Mouse (Mus musculus) neural tube, embryonic 14.5 days (tissue): ENCODE results near the gene Clrn3. TPM values are rescaled to one million over a fixed set of nuclear protein-coding genes. Genes with fewer than 3 reads are reported as not detected.
"Not testable (repeated sequence)": the region's sequence is repeated elsewhere in the genome, so short reads cannot be mapped to it uniquely, and the experiment has no call there.

ENCODE experiments used
- ATAC-seq: fragments of 200-750 bp; cut with Nextera tagmentation; 2 replicates; pipeline ENCODE4 v1.8.0; 2017; ENCODE audit warnings: low read depth, mild to moderate bottlenecking, moderate TSS enrichment, moderate library complexity
- H3K27ac ChIP-seq: fragments of 300-500 bp; sonication (generic); 2 replicates; pipeline ENCODE4 v1.5.1; 2014; ENCODE audit warnings: low read depth, mild to moderate bottlenecking, control low read depth, low read length, moderate library complexity, mixed read lengths
- H3K27me3 ChIP-seq: fragments of 300-500 bp; sonication (generic); 2 replicates; pipeline ENCODE4 v1.6.1; 2014; ENCODE audit warnings: low read length; ENCODE audit not compliant: control insufficient read depth, insufficient read depth
- H3K36me3 ChIP-seq: fragments of 300-500 bp; sonication (generic); 2 replicates; pipeline ENCODE4 v1.6.1; 2014; ENCODE audit warnings: low read length, mixed read lengths; ENCODE audit not compliant: control insufficient read depth, insufficient read depth
- H3K4me1 ChIP-seq: fragments of 300-500 bp; sonication (generic); 2 replicates; pipeline ENCODE4 v1.6.1; 2014; ENCODE audit warnings: low read length; ENCODE audit not compliant: control insufficient read depth, insufficient read depth
- H3K4me2 ChIP-seq: fragments of 300-500 bp; sonication (generic); 2 replicates; pipeline ENCODE4 v1.6.1; 2014; ENCODE audit warnings: mild to moderate bottlenecking, low read depth, low read length, control low read depth
- H3K4me3 ChIP-seq: fragments of 300-500 bp; sonication (generic); 2 replicates; pipeline ENCODE4 v1.5.1; 2014; ENCODE audit warnings: low read depth, low read length, control low read depth, mixed read lengths
- H3K9ac ChIP-seq: fragments of 300-500 bp; sonication (generic); replicated peaks from 2 replicates; pipeline ENCODE4 v1.6.1; 2014; ENCODE audit warnings: low read depth, mild to moderate bottlenecking, control low read depth, low read length, mixed read lengths
- H3K9me3 ChIP-seq: fragments of 300-500 bp; sonication (generic); 2 replicates; pipeline ENCODE4 v1.6.1; 2016; ENCODE audit warnings: low read length; ENCODE audit not compliant: control insufficient read depth
- WGBS: fragments of 180-500 bp; shearing (Covaris S2); extraction: QIAGEN DNeasy Blood & Tissue Kit; methylation state at CpG from one replicate; pipeline ENCODE4 v1.1.7; 2014; 5-methylcytosine and 5-hydroxymethylcytosine counted together
- polyA plus RNA-seq: library from polyadenylated mRNA; unstranded; fragments of >200 nt; fragmentation: Nextera tagmentation; extraction: Ambion mirVana; gene quantifications from 2 replicates; pipeline ENCODE4 v1.2.1, GENCODE M21; 2014

Gene Clrn3
- polyA plus RNA-seq, result 0.08 TPM in 1 of 2 replicates, not detected in the other

- H3K4me3 ChIP-seq, result no peak within 1 kb of the TSS
- WGBS, result 85% methylated on average over 7 of the region's 7 CpGs
- no peaks in the 10 kb centered on the region for H3K9me3 ChIP-seq
- no peak within 1 kb of the TSS for H3K27ac ChIP-seq
- H3K36me3 ChIP-seq, result no peaks in the 10 kb centered on the region
- no peaks in the 10 kb centered on the region for H3K4me1 ChIP-seq
- ATAC-seq, result no peak
- no peak within 1 kb of the TSS for H3K4me2 ChIP-seq
- no peak within 1 kb of the TSS for H3K9ac ChIP-seq
- H3K27me3 ChIP-seq, result no peaks in the 10 kb centered on the region
These were observed at the start of gene Clrn3 for GRCm38 (mm10) chr7:135528515-135528914. Gene Clrn3, minus strand, starts transcription at chr7:135528654.

- Histone ChIP-seq H3K4me3 (no peak overlapping the region), H3K27ac (no peak overlapping the region), H3K36me3 (no peaks in the 10 kb centered on the region), H3K9me3 (no peaks in the 10 kb centered on the region), H3K27me3 (no peaks in the 10 kb centered on the region), H3K9ac (no peak overlapping the region), H3K4me1 (no peaks in the 10 kb centered on the region), H3K4me2 (no peak overlapping the region)
- no peak for ATAC-seq
- 96% methylated on average over 3 of the region's 3 CpGs for WGBS
These were observed 47.9 kb upstream of the Clrn3 start for GRCm38 (mm10) chr7:135576329-135576728.

GRCm38 (mm10) chr7:135575319-135576069, 47.0 kb upstream of the Clrn3 start:
- WGBS, result 87% methylated on average over 7 of the region's 7 CpGs
- H3K4me2 ChIP-seq, H3K27ac ChIP-seq, H3K27me3 ChIP-seq, H3K4me3 ChIP-seq, H3K9me3 ChIP-seq, H3K9ac ChIP-seq, H3K4me1 ChIP-seq, ATAC-seq, H3K36me3 ChIP-seq: not testable (repeated sequence)

- no peak overlapping the region for H3K27ac ChIP-seq
- ATAC-seq, result no peak
- no peak overlapping the region for H3K9ac ChIP-seq
These were observed 43.6 kb upstream of the Clrn3 start for GRCm38 (mm10) chr7:135571951-135572559.

GRCm38 (mm10) chr7:135571392-135571791, 42.9 kb upstream of the Clrn3 start:
- H3K4me1 ChIP-seq, result no peaks in the 10 kb centered on the region
- H3K4me3 ChIP-seq, result no peak overlapping the region
- H3K9ac ChIP-seq, result no peak overlapping the region
- no peak for ATAC-seq
- no peaks in the 10 kb centered on the region for H3K27me3 ChIP-seq
- H3K36me3 ChIP-seq, result no peaks in the 10 kb centered on the region; the same call in 1 of the 2 replicates
- H3K4me2 ChIP-seq, result no peak overlapping the region
- H3K9me3 ChIP-seq, result no peaks in the 10 kb centered on the region
- no peak overlapping the region for H3K27ac ChIP-seq

More at GRCm38 (mm10) chr7:135571951-135572559, 43.6 kb upstream of the Clrn3 start:
- no peak overlapping the region for H3K4me2 ChIP-seq
- H3K9me3 ChIP-seq, result no peaks in the 10 kb centered on the region
- H3K4me1 ChIP-seq, result no peaks in the 10 kb centered on the region
- 74% methylated on average over 10 of the region's 10 CpGs for WGBS
- no peak overlapping the region for H3K4me3 ChIP-seq
- no peaks in the 10 kb centered on the region; the same call in 1 of the 2 replicates for H3K36me3 ChIP-seq
- no peaks in the 10 kb centered on the region for H3K27me3 ChIP-seq

GRCm38 (mm10) chr7:135568550-135568949, 40.1 kb upstream of the Clrn3 start:
- no peak overlapping the region for H3K4me3 ChIP-seq
- H3K36me3 ChIP-seq, result no peaks in the 10 kb centered on the region; the same call in 1 of the 2 replicates
- no peak overlapping the region for H3K9ac ChIP-seq
- no peaks in the 10 kb centered on the region for H3K4me1 ChIP-seq
- WGBS, result 65% methylated on average over 2 of the region's 2 CpGs
- no peak for ATAC-seq
- no peak overlapping the region for H3K4me2 ChIP-seq
- no peaks in the 10 kb centered on the region for H3K9me3 ChIP-seq
- H3K27me3 ChIP-seq, result no peaks in the 10 kb centered on the region
- no peak overlapping the region for H3K27ac ChIP-seq

GRCm38 (mm10) chr7:135567582-135567981, 39.1 kb upstream of the Clrn3 start:
- Histone ChIP-seq H3K27ac (no peak overlapping the region), H3K36me3 (no peaks in the 10 kb centered on the region; the same call in 1 of the 2 replicates), H3K4me1 (no peaks in the 10 kb centered on the region), H3K4me3 (no peak overlapping the region), H3K9ac (no peak overlapping the region), H3K4me2 (no peak overlapping the region), H3K27me3 (no peaks in the 10 kb centered on the region), H3K9me3 (no peaks in the 10 kb centered on the region)
- WGBS, result 78% methylated on average over 1 of the region's 1 CpGs
- no peak for ATAC-seq

GRCm38 (mm10) chr7:135566013-135566412, 37.6 kb upstream of the Clrn3 start:
- Histone ChIP-seq H3K4me3 (no peak overlapping the region), H3K9ac (no peak overlapping the region), H3K27ac (no peak overlapping the region), H3K9me3 (no peaks in the 10 kb centered on the region), H3K36me3 (no peaks in the 10 kb centered on the region; the same call in 1 of the 2 replicates), H3K4me2 (no peak overlapping the region), H3K4me1 (no peaks in the 10 kb centered on the region), H3K27me3 (no peaks in the 10 kb centered on the region)
- ATAC-seq, result no peak
- WGBS, result 74% methylated on average over 5 of the region's 5 CpGs

GRCm38 (mm10) chr7:135564022-135564421, 35.6 kb upstream of the Clrn3 start:
- no peak for ATAC-seq
- 81% methylated on average over 8 of the region's 8 CpGs for WGBS
- H3K4me2 ChIP-seq, result no peak overlapping the region
- no peaks in the 10 kb centered on the region for H3K27me3 ChIP-seq
- no peaks in the 10 kb centered on the region for H3K4me1 ChIP-seq
- H3K4me3 ChIP-seq, result no peak overlapping the region
- no peaks in the 10 kb centered on the region for H3K9me3 ChIP-seq
- H3K27ac ChIP-seq, result no peak overlapping the region
- H3K36me3 ChIP-seq, result no peaks in the 10 kb centered on the region
- no peak overlapping the region for H3K9ac ChIP-seq
